Mouse (Mus musculus) midbrain, embryonic 12.5 days (tissue): ENCODE results near the gene Srd5a3. TPM values are rescaled to one million over a fixed set of nuclear protein-coding genes. Genes with fewer than 3 reads are reported as not detected.

Source experiments
- ATAC-seq: fragments of 200-750 bp; cut with Nextera tagmentation; 2 replicates; pipeline ENCODE4 v1.8.0; 2017; ENCODE audit warnings: low read depth, moderate TSS enrichment, moderate library complexity; ENCODE audit not compliant: low FRiP score
- H3K27ac ChIP-seq: fragments of 300-500 bp; sonication (generic); replicated peaks from 2 replicates; pipeline ENCODE4 v1.5.1; 2016; ENCODE audit warnings: mild to moderate bottlenecking
- H3K27me3 ChIP-seq: fragments of 300-500 bp; sonication (generic); 2 replicates; pipeline ENCODE4 v1.6.1; 2016; ENCODE audit warnings: mild to moderate bottlenecking
- H3K36me3 ChIP-seq: fragments of 300-500 bp; sonication (generic); 2 replicates; pipeline ENCODE4 v1.6.1; 2016
- H3K4me1 ChIP-seq: fragments of 300-500 bp; sonication (generic); 2 replicates; pipeline ENCODE4 v1.6.1; 2016
- H3K4me2 ChIP-seq: fragments of 300-500 bp; sonication (generic); replicated peaks from 2 replicates; pipeline ENCODE4 v1.6.1; 2016; ENCODE audit warnings: mild to moderate bottlenecking, moderate library complexity
- H3K4me3 ChIP-seq: fragments of 300-500 bp; sonication (generic); 2 replicates; pipeline ENCODE4 v1.5.1; 2016; ENCODE audit warnings: mild to moderate bottlenecking
- H3K9ac ChIP-seq: fragments of 300-500 bp; sonication (generic); replicated peaks from 2 replicates; pipeline ENCODE4 v1.6.1; 2016; ENCODE audit warnings: mild to moderate bottlenecking, moderate library complexity
- H3K9me3 ChIP-seq: fragments of 300-500 bp; sonication (generic); 2 replicates; pipeline ENCODE4 v1.6.1; 2016; ENCODE audit warnings: mild to moderate bottlenecking
- WGBS: fragments of 180-500 bp; shearing (Covaris S2); methylation state at CpG from one replicate; pipeline ENCODE4 v1.1.7; 2016; 5-methylcytosine and 5-hydroxymethylcytosine counted together
- polyA plus RNA-seq: library from polyadenylated mRNA; unstranded; fragments of >200 nt; fragmentation: Nextera tagmentation; extraction: Ambion mirVana; gene quantifications from 2 replicates; pipeline ENCODE4 v1.2.1, GENCODE M21; 2016

Srd5a3 gene
- polyA plus RNA-seq, 1 experiment from 2014 or later = 15.8 TPM

DNA sequence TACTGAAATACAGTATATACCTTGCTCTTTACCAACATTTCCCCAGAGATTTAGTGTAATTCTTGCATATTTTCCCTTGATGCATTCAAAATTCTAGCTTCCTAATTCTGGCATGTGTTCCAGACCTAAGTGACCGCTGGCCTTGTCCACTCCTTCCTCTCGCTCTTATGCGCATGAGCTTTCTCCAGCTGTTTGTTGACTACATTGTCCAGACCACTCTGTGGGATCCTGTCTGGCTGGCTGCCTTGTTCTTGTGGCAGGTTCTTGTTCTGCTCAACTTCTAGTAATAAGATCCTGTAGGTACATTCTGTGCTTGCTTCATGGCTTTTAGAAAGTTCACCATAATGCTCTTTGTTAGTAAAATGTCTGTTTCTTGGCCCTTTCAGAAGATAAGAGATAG is 63.1 kb downstream of the Srd5a3 start:
- no peaks in the 10 kb centered on the region for H3K9me3 ChIP-seq
- no peak overlapping the region for H3K27ac ChIP-seq
- WGBS = 93% methylated on average over 3 of the region's 3 CpGs
- no peak overlapping the region for H3K4me3 ChIP-seq
- H3K36me3 ChIP-seq = peaks cover 68% of the 10 kb centered on the region
- ATAC-seq = no peak
- H3K27me3 ChIP-seq = no peaks in the 10 kb centered on the region
- no peak overlapping the region for H3K9ac ChIP-seq
- H3K4me2 ChIP-seq = no peak overlapping the region
- H3K4me1 ChIP-seq = no peaks in the 10 kb centered on the region

Other genes starting within 250 kb of the Srd5a3 start
- gene Kdr, start 161.8 kb upstream of the Srd5a3 start, polyA plus RNA-seq = 29.2 and 32.2 TPM in 2 replicates
- 90.9 and 96.8 TPM in 2 replicates for gene Tmem165, start 43.6 kb downstream of the Srd5a3 start, polyA plus RNA-seq
- 14.7 and 15.3 TPM in 2 replicates for gene Clock, start 164.5 kb downstream of the Srd5a3 start, polyA plus RNA-seq
- not detected in 2 replicates for gene Pdcl2, start 190.9 kb downstream of the Srd5a3 start, polyA plus RNA-seq
- not detected in 2 replicates for gene Nmu, start 223.5 kb downstream of the Srd5a3 start, polyA plus RNA-seq